Mouse (Mus musculus) CH12.LX (cell line): ENCODE measurements around the gene Rpusd3. TPM values are rescaled to one million over a fixed set of nuclear protein-coding genes. Genes with fewer than 3 reads are reported as not detected.

ENCODE experiments used
- DNase-seq: peaks from one replicate; pipeline ENCODE4 v3.0.0-alpha.2; 2013; ENCODE audit errors: extremely low read depth
- H3K27ac ChIP-seq: 2 replicates; pipeline ENCODE4 v1.5.1; 2012; ENCODE audit warnings: low read depth, mild to moderate bottlenecking, control low read depth, moderate library complexity; ENCODE audit not compliant: insufficient read depth
- H3K27me3 ChIP-seq: replicated peaks from 2 replicates; pipeline ENCODE3; 2012; ENCODE audit warnings: inconsistent platforms
- H3K36me3 ChIP-seq, 2 experiments: replicated peaks in 1 of 2; 2 replicates each; pipeline versions ENCODE3 to v1.6.1; 2012; ENCODE audit warnings: inconsistent platforms in 1 of 2, low read length in 1 of 2, mild to moderate bottlenecking in 1 of 2, mixed read lengths in 1 of 2, moderate library complexity in 1 of 2; ENCODE audit not compliant: control insufficient read depth in 1 of 2, insufficient read depth in 1 of 2
- H3K4me1 ChIP-seq, 2 experiments: 2 replicates each; pipeline ENCODE4 v1.6.1; 2012; ENCODE audit warnings: inconsistent platforms in 1 of 2, moderate library complexity in 1 of 2; ENCODE audit not compliant: insufficient read depth in 2 of 2, control insufficient read depth in 1 of 2
- H3K4me2 ChIP-seq: 2 replicates; pipeline ENCODE4 v1.6.1; 2012; ENCODE audit warnings: low read depth, mild to moderate bottlenecking, control low read depth; ENCODE audit not compliant: poor library complexity, insufficient read depth, severe bottlenecking
- H3K4me3 ChIP-seq, 3 experiments: fragments of 150-350 bp in 1 of 3; sonication (generic) in 1 of 3; replicated peaks in 1 of 3; 2 replicates each; pipeline versions ENCODE3 to v1.5.1; 2011 to 2012; ENCODE audit warnings: low read depth in 2 of 3, low read length in 2 of 3, mild to moderate bottlenecking in 2 of 3, moderate library complexity in 2 of 3, control low read depth in 1 of 3, improper control_type of control experiment in 1 of 3, inconsistent platforms in 1 of 3, mixed read lengths in 1 of 3; ENCODE audit not compliant: poor library complexity in 1 of 3
- H3K79me2 ChIP-seq: replicated peaks from 2 replicates; pipeline ENCODE4 v1.6.1; 2012; ENCODE audit warnings: mild to moderate bottlenecking, moderate library complexity; ENCODE audit not compliant: control insufficient read depth, poor library complexity, insufficient read depth, severe bottlenecking; ENCODE audit errors: extremely low read depth
- H3K9ac ChIP-seq: 2 replicates; pipeline ENCODE4 v1.6.1; 2012; ENCODE audit warnings: low read depth, mild to moderate bottlenecking, control low read depth, moderate library complexity; ENCODE audit not compliant: insufficient read depth
- H3K9me3 ChIP-seq: replicated peaks from 2 replicates; pipeline ENCODE3; 2012; ENCODE audit warnings: low read length, inconsistent platforms, mixed read lengths
- CHD1 ChIP-seq: IDR thresholded peaks from 2 replicates; pipeline ENCODE4 v1.6.1; 2012; ENCODE audit warnings: low read depth, low read length, improper control_type of control experiment, inconsistent platforms
- ELF1 ChIP-seq: IDR thresholded peaks from 2 replicates; pipeline ENCODE4 v1.6.1; 2014; ENCODE audit warnings: low read depth, mild to moderate bottlenecking, inconsistent platforms, low read length, improper control_type of control experiment
- GABPA ChIP-seq: IDR thresholded peaks from 2 replicates; pipeline ENCODE4 v1.6.1; 2012; ENCODE audit warnings: low read depth, low read length, improper control_type of control experiment, inconsistent platforms; ENCODE audit not compliant: insufficient replicate concordance
- MAZ ChIP-seq: IDR thresholded peaks from 2 replicates; pipeline ENCODE4 v1.6.1; 2012; ENCODE audit warnings: low read depth, mild to moderate bottlenecking, inconsistent platforms, low read length, improper control_type of control experiment, moderate library complexity
- SIN3A ChIP-seq: IDR thresholded peaks from 2 replicates; pipeline ENCODE4 v1.6.1; 2012; ENCODE audit warnings: low read length, improper control_type of control experiment, inconsistent platforms
- USF2 ChIP-seq: conservative IDR thresholded peaks from 2 replicates; pipeline ENCODE4 v1.6.1; 2011; ENCODE audit warnings: low read depth, low read length, improper control_type of control experiment
- ZKSCAN1 ChIP-seq: IDR thresholded peaks from 2 replicates; pipeline ENCODE4 v1.6.1; 2012; ENCODE audit warnings: low read depth, inconsistent platforms, low read length, improper control_type of control experiment, borderline replicate concordance
- dilution Hi-C: fragments of 300-500 bp; cut with MboI; formaldehyde crosslinking; loops from 2 replicates; pipeline ENCODE4 v1.14.3; 2020; ENCODE audit warnings: low sequenced_read_pairs; ENCODE audit not compliant: extremely low pct_unique_long_range_greater_than_20kb, extremely low pct_ligation_motif_present
- in situ Hi-C: fragments of 300-500 bp; cut with MboI; formaldehyde crosslinking; loops from 3 replicates; pipeline ENCODE4 v1.14.3; 2019; ENCODE audit warnings: low sequenced_read_pairs, low pct_ligation_motif_present, low pct_unique_long_range_greater_than_20kb, mixed read lengths
- polyA plus RNA-seq: library from polyadenylated mRNA; unstranded; fragments of >175 nt; gene quantifications from 2 replicates; pipeline ENCODE4 v1.2.1, GENCODE M21; 2012; ENCODE audit warnings: low read depth; ENCODE audit not compliant: insufficient read length
- total RNA-seq, 2 experiments: library from RNA; depleted of rRNA; stranded (reverse); fragments of 300-350 nt in 1 of 2; fragments of >200 nt in 1 of 2; gene quantifications; 2 replicates each; pipeline ENCODE4 v1.2.3; 2012 to 2014

Gene Rpusd3
- total and polyA plus RNA-seq, 3 experiments, result 22.1 to 26.5 (median 26.3) TPM

GRCm38 (mm10) chr6:113366639-113367038 lies 52.5 kb downstream of the Rpusd3 start:
- no peak overlapping the region for H3K9ac ChIP-seq

More at GRCm38 (mm10) chr6:113366639-113367038, 52.5 kb downstream of the Rpusd3 start:
- dilution Hi-C loops (no loop called here), in situ Hi-C loops (no loop called here)
- DNase-seq, result no peak
- peaks cover 43 to 51% of the 10 kb centered on the region in 2 experiments for H3K36me3 ChIP-seq
- H3K4me3 ChIP-seq, result no peak overlapping the region
- no peak overlapping the region for H3K4me2 ChIP-seq
- H3K27ac ChIP-seq, result no peak overlapping the region
- H3K9me3 ChIP-seq, result no peaks in the 10 kb centered on the region
- no peaks in the 10 kb centered on the region for H3K79me2 ChIP-seq
- TF ChIP-seq ELF1 (no peak), USF2 (no peak), GABPA (no peak), SIN3A (no peak), MAZ (no peak), ZKSCAN1 (no peak), CHD1 (no peak)
- H3K27me3 ChIP-seq, result no peaks in the 10 kb centered on the region
- peaks cover 6% of the 10 kb centered on the region in 2 experiments for H3K4me1 ChIP-seq

Other genes starting within 250 kb of the Rpusd3 start
Only the 20 nearest of the 21 such genes appear.
- 63.9 and 83.4 TPM in 2 replicates for gene Mtmr14, start 181.5 kb downstream of the Rpusd3 start, total RNA-seq (2012; rRNA removed)
- 80.0 and 81.0 TPM in 2 replicates for gene Mtmr14, start 181.5 kb downstream of the Rpusd3 start, total RNA-seq (2014; rRNA removed)
- gene Mtmr14, start 181.5 kb downstream of the Rpusd3 start, polyA plus RNA-seq, result 88.0 and 89.2 TPM in 2 replicates
- 0.25 TPM in 2 replicates for gene Cpne9, start 137.0 kb downstream of the Rpusd3 start, total RNA-seq (2012; rRNA removed)
- 0.19 and 0.28 TPM in 2 replicates for gene Cpne9, start 137.0 kb downstream of the Rpusd3 start, total RNA-seq (2014; rRNA removed)
- gene Cpne9, start 137.0 kb downstream of the Rpusd3 start, polyA plus RNA-seq, result 0.27 and 0.49 TPM in 2 replicates
- gene Brpf1, start 112.2 kb downstream of the Rpusd3 start, total RNA-seq (2012; rRNA removed), result 24.5 and 26.5 TPM in 2 replicates
- 13.7 TPM in 2 replicates for gene Brpf1, start 112.2 kb downstream of the Rpusd3 start, total RNA-seq (2014; rRNA removed)
- gene Brpf1, start 112.2 kb downstream of the Rpusd3 start, polyA plus RNA-seq, result 26.7 and 28.1 TPM in 2 replicates
- gene Ogg1, start 92.4 kb downstream of the Rpusd3 start, total RNA-seq (2012; rRNA removed), result 12.5 and 13.8 TPM in 2 replicates
- 14.4 and 14.5 TPM in 2 replicates for gene Ogg1, start 92.4 kb downstream of the Rpusd3 start, total RNA-seq (2014; rRNA removed)
- 19.5 and 20.1 TPM in 2 replicates for gene Ogg1, start 92.4 kb downstream of the Rpusd3 start, polyA plus RNA-seq
- 4.1 and 5.3 TPM in 2 replicates for gene Camk1, start 75.4 kb downstream of the Rpusd3 start, total RNA-seq (2012; rRNA removed)
- 0.20 and 0.36 TPM in 2 replicates for gene Camk1, start 75.4 kb downstream of the Rpusd3 start, total RNA-seq (2014; rRNA removed)
- gene Camk1, start 75.4 kb downstream of the Rpusd3 start, polyA plus RNA-seq, result 0.97 and 1.4 TPM in 2 replicates
- gene Tada3, start 41.5 kb downstream of the Rpusd3 start, total RNA-seq (2012; rRNA removed), result 14.6 and 19.4 TPM in 2 replicates
- gene Tada3, start 41.5 kb downstream of the Rpusd3 start, total RNA-seq (2014; rRNA removed), result 7.2 and 7.6 TPM in 2 replicates
- 24.8 and 28.2 TPM in 2 replicates for gene Tada3, start 41.5 kb downstream of the Rpusd3 start, polyA plus RNA-seq
- 150 and 190 TPM in 2 replicates for gene Arpc4, start 41.2 kb downstream of the Rpusd3 start, total RNA-seq (2012; rRNA removed)
- 202 and 234 TPM in 2 replicates for gene Arpc4, start 41.2 kb downstream of the Rpusd3 start, total RNA-seq (2014; rRNA removed)
- 314 and 345 TPM in 2 replicates for gene Arpc4, start 41.2 kb downstream of the Rpusd3 start, polyA plus RNA-seq
- gene Ttll3, start 30.1 kb downstream of the Rpusd3 start, total RNA-seq (2012; rRNA removed), result 5.1 and 5.3 TPM in 2 replicates
- 0.87 and 1.8 TPM in 2 replicates for gene Ttll3, start 30.1 kb downstream of the Rpusd3 start, total RNA-seq (2014; rRNA removed)
- 4.4 and 5.1 TPM in 2 replicates for gene Ttll3, start 30.1 kb downstream of the Rpusd3 start, polyA plus RNA-seq
- 0.17 TPM in 1 of 2 replicates, not detected in the other for gene Cidec, start 16.4 kb upstream of the Rpusd3 start, total RNA-seq (2012; rRNA removed)
- not detected in 2 replicates for gene Cidec, start 16.4 kb upstream of the Rpusd3 start, total RNA-seq (2014; rRNA removed)
- 0.14 TPM in 1 of 2 replicates, not detected in the other for gene Cidec, start 16.4 kb upstream of the Rpusd3 start, polyA plus RNA-seq
- gene Jagn1, start 23.2 kb upstream of the Rpusd3 start, total RNA-seq (2012; rRNA removed), result 69.2 and 83.9 TPM in 2 replicates
- 90.4 and 106 TPM in 2 replicates for gene Jagn1, start 23.2 kb upstream of the Rpusd3 start, total RNA-seq (2014; rRNA removed)
- 88.3 and 103 TPM in 2 replicates for gene Jagn1, start 23.2 kb upstream of the Rpusd3 start, polyA plus RNA-seq
- gene Il17re, start 39.1 kb upstream of the Rpusd3 start, total RNA-seq (2012; rRNA removed), result 0.13 TPM in 1 of 2 replicates, not detected in the other
- gene Il17re, start 39.1 kb upstream of the Rpusd3 start, total RNA-seq (2014; rRNA removed), result not detected in 2 replicates
- 0.13 TPM in 1 of 2 replicates, not detected in the other for gene Il17re, start 39.1 kb upstream of the Rpusd3 start, polyA plus RNA-seq
- gene Il17rc, start 52.1 kb upstream of the Rpusd3 start, total RNA-seq (2012; rRNA removed), result not detected in 2 replicates
- not detected in 2 replicates for gene Il17rc, start 52.1 kb upstream of the Rpusd3 start, total RNA-seq (2014; rRNA removed)
- not detected in 2 replicates for gene Il17rc, start 52.1 kb upstream of the Rpusd3 start, polyA plus RNA-seq
- gene Creld1, start 64.0 kb upstream of the Rpusd3 start, total RNA-seq (2012; rRNA removed), result 4.3 and 6.2 TPM in 2 replicates
- 3.3 and 3.4 TPM in 2 replicates for gene Creld1, start 64.0 kb upstream of the Rpusd3 start, total RNA-seq (2014; rRNA removed)
- 12.9 and 14.3 TPM in 2 replicates for gene Creld1, start 64.0 kb upstream of the Rpusd3 start, polyA plus RNA-seq
- not detected in 2 replicates for gene Prrt3, start 82.6 kb upstream of the Rpusd3 start, total RNA-seq (2012; rRNA removed)
- gene Prrt3, start 82.6 kb upstream of the Rpusd3 start, total RNA-seq (2014; rRNA removed), result not detected in 2 replicates
- gene Prrt3, start 82.6 kb upstream of the Rpusd3 start, polyA plus RNA-seq, result not detected in 2 replicates
- gene Emc3, start 112.3 kb upstream of the Rpusd3 start, total RNA-seq (2012; rRNA removed), result 52.7 and 62.2 TPM in 2 replicates
- 87.5 and 90.9 TPM in 2 replicates for gene Emc3, start 112.3 kb upstream of the Rpusd3 start, total RNA-seq (2014; rRNA removed)
- gene Emc3, start 112.3 kb upstream of the Rpusd3 start, polyA plus RNA-seq, result 64.6 and 64.9 TPM in 2 replicates
- 25.5 and 26.3 TPM in 2 replicates for gene Fancd2, start 112.3 kb upstream of the Rpusd3 start, total RNA-seq (2012; rRNA removed)
- 32.7 and 37.3 TPM in 2 replicates for gene Fancd2, start 112.3 kb upstream of the Rpusd3 start, total RNA-seq (2014; rRNA removed)
- 27.2 and 30.2 TPM in 2 replicates for gene Fancd2, start 112.3 kb upstream of the Rpusd3 start, polyA plus RNA-seq
- not detected in 2 replicates for gene Fancd2os, start 181.4 kb upstream of the Rpusd3 start, total RNA-seq (2012; rRNA removed)
- not detected in 2 replicates for gene Fancd2os, start 181.4 kb upstream of the Rpusd3 start, total RNA-seq (2014; rRNA removed)
- gene Fancd2os, start 181.4 kb upstream of the Rpusd3 start, polyA plus RNA-seq, result 0.31 and 0.45 TPM in 2 replicates
- gene Brk1, start 185.4 kb upstream of the Rpusd3 start, total RNA-seq (2012; rRNA removed), result 112 and 122 TPM in 2 replicates
- gene Brk1, start 185.4 kb upstream of the Rpusd3 start, total RNA-seq (2014; rRNA removed), result 224 and 245 TPM in 2 replicates
- 142 and 145 TPM in 2 replicates for gene Brk1, start 185.4 kb upstream of the Rpusd3 start, polyA plus RNA-seq
- gene Vhl, start 204.6 kb upstream of the Rpusd3 start, total RNA-seq (2012; rRNA removed), result 14.2 and 17.6 TPM in 2 replicates
- 32.6 and 36.6 TPM in 2 replicates for gene Vhl, start 204.6 kb upstream of the Rpusd3 start, total RNA-seq (2014; rRNA removed)
- gene Vhl, start 204.6 kb upstream of the Rpusd3 start, polyA plus RNA-seq, result 19.2 and 23.1 TPM in 2 replicates
- 31.6 and 39.5 TPM in 2 replicates for gene Irak2, start 219.1 kb upstream of the Rpusd3 start, total RNA-seq (2012; rRNA removed)
- gene Irak2, start 219.1 kb upstream of the Rpusd3 start, total RNA-seq (2014; rRNA removed), result 26.9 and 30.0 TPM in 2 replicates
- 32.5 and 38.6 TPM in 2 replicates for gene Irak2, start 219.1 kb upstream of the Rpusd3 start, polyA plus RNA-seq